Mouse (Mus musculus) left cerebral cortex, adult 18-20 months (tissue): ENCODE measurements at regions not wholly inside any gene's neighbourhood (a gene's known extent, or its start where the extent isn't known, plus 50 kb on each side); places are given as distances from the start of the nearest gene placed in this dataset.

ENCODE experiments used
- DNase-seq, 2 experiments: peaks; one replicate each; pipeline ENCODE4 v3.0.0; 2021 to 2022; ENCODE audit warnings: low spot score in 2 of 2, mixed read lengths in 1 of 2

- DNase-seq: no peak
Observed at GRCm38 (mm10) chr2:71636590-71636989, 90.0 kb upstream of the Dlx2 start.

GRCm38 (mm10) chr2:71640251-71640650 is 93.7 kb upstream of the Dlx2 start:
- no peak for DNase-seq

- peak in 1 of 2 experiments; percentile 36 for DNase-seq
Observed at GRCm38 (mm10) chr2:71644038-71644470, 97.5 kb upstream of the Dlx2 start.

- no peak for DNase-seq
Observed at GRCm38 (mm10) chr2:71647914-71648497, 97.4 kb upstream of the Itga6 start.

- no peak for DNase-seq
Observed at GRCm38 (mm10) chr2:71651662-71652061, 93.8 kb upstream of the Itga6 start.

GRCm38 (mm10) chr2:71652261-71652801 is 93.1 kb upstream of the Itga6 start:
- peak; percentile 65 to 77 for DNase-seq

- no peak for DNase-seq
Observed at GRCm38 (mm10) chr2:71654817-71655503, 90.5 kb upstream of the Itga6 start.

- no peak for DNase-seq
Observed at GRCm38 (mm10) chr2:71655504-71656390, 89.7 kb upstream of the Itga6 start.

- no peak for DNase-seq
Observed at GRCm38 (mm10) chr2:71656611-71657244, 88.7 kb upstream of the Itga6 start.

- DNase-seq: no peak
Observed at GRCm38 (mm10) chr2:71661438-71661837, 84.0 kb upstream of the Itga6 start.

GRCm38 (mm10) chr2:71661986-71662385 is 83.4 kb upstream of the Itga6 start:
- DNase-seq: no peak

GRCm38 (mm10) chr2:71663453-71663852 is 82.0 kb upstream of the Itga6 start:
- no peak for DNase-seq

GRCm38 (mm10) chr2:71666927-71667326 is 78.5 kb upstream of the Itga6 start:
- DNase-seq: no peak

- peak; percentile 56 to 69 for DNase-seq
Observed at GRCm38 (mm10) chr2:71667746-71668145, 77.7 kb upstream of the Itga6 start.

- DNase-seq: no peak
Observed at GRCm38 (mm10) chr2:71670228-71670790, 75.1 kb upstream of the Itga6 start.

- DNase-seq: no peak
Observed at GRCm38 (mm10) chr2:71670882-71671281, 74.5 kb upstream of the Itga6 start.

GRCm38 (mm10) chr2:71673087-71673920 is 72.1 kb upstream of the Itga6 start:
- no peak for DNase-seq

GRCm38 (mm10) chr2:71680746-71681145 is 64.7 kb upstream of the Itga6 start:
- no peak for DNase-seq

- no peak for DNase-seq
Observed at GRCm38 (mm10) chr2:71681148-71681547, 64.3 kb upstream of the Itga6 start.

- DNase-seq: no peak
Observed at GRCm38 (mm10) chr2:71683375-71683774, 62.0 kb upstream of the Itga6 start.
